Mouse (Mus musculus) MEL (cell line): Measurements from ENCODE around the gene Efcc1. TPM values are rescaled to one million over a fixed set of nuclear protein-coding genes. Genes with fewer than 3 reads are reported as not detected.

Experiments
- DNase-seq: peaks from one replicate; pipeline ENCODE4 v3.0.0; 2011; ENCODE audit warnings: low read depth, low spot score
- H3K27ac ChIP-seq: 2 replicates; pipeline ENCODE4 v1.5.1; 2012; ENCODE audit warnings: low read depth, mild to moderate bottlenecking, control low read depth, low read length, moderate library complexity; ENCODE audit not compliant: control insufficient read depth
- H3K27me3 ChIP-seq, 2 experiments: fragments of 150-350 bp in 1 of 2; sonication (generic) in 1 of 2; 2 replicates each; pipeline ENCODE4 v1.6.1; 2012; ENCODE audit warnings: low read length in 2 of 2, mild to moderate bottlenecking in 2 of 2, improper control_type of control experiment in 1 of 2, moderate library complexity in 1 of 2; ENCODE audit not compliant: insufficient read depth in 2 of 2, control insufficient read depth in 1 of 2
- H3K36me3 ChIP-seq, 2 experiments: 2 replicates each; pipeline ENCODE4 v1.6.1; 2012 to 2014; ENCODE audit warnings: low read length in 2 of 2, improper control_type of control experiment in 1 of 2, inconsistent platforms in 1 of 2, mild to moderate bottlenecking in 1 of 2; ENCODE audit not compliant: insufficient read depth in 2 of 2, control insufficient read depth in 1 of 2
- H3K4me1 ChIP-seq, 2 experiments: fragments of 150-350 bp in 1 of 2; sonication (generic) in 1 of 2; 2 replicates each; pipeline ENCODE4 v1.6.1; 2012; ENCODE audit warnings: low read length in 2 of 2, improper control_type of control experiment in 1 of 2, mild to moderate bottlenecking in 1 of 2; ENCODE audit not compliant: insufficient read depth in 2 of 2, control insufficient read depth in 1 of 2
- H3K4me3 ChIP-seq, 2 experiments: fragments of 150-350 bp in 1 of 2; sonication (generic) in 1 of 2; 2 replicates each; pipeline ENCODE4 v1.5.1; 2012; ENCODE audit warnings: low read depth in 2 of 2, low read length in 2 of 2, mild to moderate bottlenecking in 2 of 2, moderate library complexity in 2 of 2, control low read depth in 1 of 2, improper control_type of control experiment in 1 of 2; ENCODE audit not compliant: control insufficient read depth in 1 of 2, insufficient read depth in 1 of 2
- H3K79me2 ChIP-seq: 2 replicates; pipeline ENCODE4 v1.6.1; 2012; ENCODE audit warnings: mild to moderate bottlenecking, low read length, moderate library complexity; ENCODE audit not compliant: control insufficient read depth, poor library complexity, insufficient read depth
- H3K9ac ChIP-seq: 2 replicates; pipeline ENCODE4 v1.6.1; 2012; ENCODE audit warnings: low read depth, mild to moderate bottlenecking, control low read depth, low read length, moderate library complexity; ENCODE audit not compliant: control insufficient read depth, poor library complexity, severe bottlenecking
- H3K9me3 ChIP-seq: fragments of 150-350 bp; sonication (generic); replicated peaks from 2 replicates; pipeline ENCODE4 v1.6.1; 2012; ENCODE audit warnings: mild to moderate bottlenecking, low read length, improper control_type of control experiment, moderate library complexity; ENCODE audit not compliant: insufficient read depth
- BHLHE40 ChIP-seq: IDR thresholded peaks from 2 replicates; pipeline ENCODE4 v1.6.1; 2012; ENCODE audit warnings: low read depth, mild to moderate bottlenecking, inconsistent platforms, low read length, improper control_type of control experiment, borderline replicate concordance
- CHD2 ChIP-seq: IDR thresholded peaks from 2 replicates; pipeline ENCODE4 v1.6.1; 2011; ENCODE audit warnings: low read length, improper control_type of control experiment
- E2F4 ChIP-seq: IDR thresholded peaks from 2 replicates; pipeline ENCODE4 v1.6.1; 2011; ENCODE audit warnings: low read depth, low read length, improper control_type of control experiment, borderline replicate concordance
- ELF1 ChIP-seq: IDR thresholded peaks from 2 replicates; pipeline ENCODE4 v1.6.1; 2014; ENCODE audit warnings: low read depth, mild to moderate bottlenecking, inconsistent platforms, low read length, improper control_type of control experiment, moderate library complexity
- JUND ChIP-seq: IDR thresholded peaks from 2 replicates; pipeline ENCODE4 v1.6.1; 2011; ENCODE audit warnings: low read depth, mild to moderate bottlenecking, improper control_type of control experiment, low read length
- MAX ChIP-seq: IDR thresholded peaks from 2 replicates; pipeline ENCODE4 v1.6.1; 2011; ENCODE audit warnings: low read length, improper control_type of control experiment
- MAZ ChIP-seq: IDR thresholded peaks from 2 replicates; pipeline ENCODE4 v1.6.1; 2012; ENCODE audit warnings: low read depth, mild to moderate bottlenecking, inconsistent platforms, low read length, improper control_type of control experiment
- MYB ChIP-seq: IDR thresholded peaks from 2 replicates; pipeline ENCODE4 v1.6.1; 2011; ENCODE audit warnings: mild to moderate bottlenecking, low read depth, low read length, improper control_type of control experiment
- NELFE ChIP-seq: IDR thresholded peaks from 2 replicates; pipeline ENCODE4 v1.6.1; 2011; ENCODE audit warnings: low read depth, low read length, improper control_type of control experiment
- POLR2A ChIP-seq, 2 experiments: IDR thresholded peaks; 2 replicates each; pipeline ENCODE4 v1.6.1; 2011 to 2012; ENCODE audit warnings: low read length in 2 of 2, mild to moderate bottlenecking in 2 of 2, control low read depth in 1 of 2, improper control_type of control experiment in 1 of 2, low read depth in 1 of 2, moderate library complexity in 1 of 2; ENCODE audit not compliant: control insufficient read depth in 1 of 2, insufficient read depth in 1 of 2, poor library complexity in 1 of 2
- POLR2AphosphoS2 ChIP-seq: IDR thresholded peaks from 2 replicates; pipeline ENCODE4 v1.6.1; 2011; ENCODE audit warnings: low read length, improper control_type of control experiment
- RAD21 ChIP-seq: IDR thresholded peaks from 2 replicates; pipeline ENCODE4 v1.6.1; 2011; ENCODE audit warnings: mild to moderate bottlenecking, low read depth, low read length, improper control_type of control experiment
- SMC3 ChIP-seq: IDR thresholded peaks from 2 replicates; pipeline ENCODE4 v1.6.1; 2011; ENCODE audit warnings: low read depth, low read length, improper control_type of control experiment
- TAL1 ChIP-seq: IDR thresholded peaks from 2 replicates; pipeline ENCODE4 v1.6.1; 2012; ENCODE audit warnings: mild to moderate bottlenecking, inconsistent platforms, low read length, moderate library complexity, mixed read lengths
- TBP ChIP-seq: IDR thresholded peaks from 2 replicates; pipeline ENCODE4 v1.8.0; 2011; ENCODE audit warnings: low read depth, low read length, improper control_type of control experiment
- TCF12 ChIP-seq: IDR thresholded peaks from 2 replicates; pipeline ENCODE4 v1.6.1; 2014; ENCODE audit warnings: low read depth, mild to moderate bottlenecking, inconsistent platforms, low read length, improper control_type of control experiment, moderate library complexity
- UBTF ChIP-seq: IDR thresholded peaks from 2 replicates; pipeline ENCODE4 v1.6.1; 2012; ENCODE audit warnings: low read depth, mild to moderate bottlenecking, inconsistent platforms, low read length, improper control_type of control experiment, moderate library complexity, borderline replicate concordance; ENCODE audit not compliant: insufficient read depth
- USF1 ChIP-seq: IDR thresholded peaks from 2 replicates; pipeline ENCODE4 v1.6.1; 2014; ENCODE audit warnings: low read depth, mild to moderate bottlenecking, inconsistent platforms, low read length, improper control_type of control experiment, moderate library complexity
- USF2 ChIP-seq, 2 experiments: IDR thresholded peaks; 2 replicates each; pipeline ENCODE4 v1.6.1; 2011 to 2012; ENCODE audit warnings: improper control_type of control experiment in 2 of 2, low read length in 2 of 2, borderline replicate concordance in 1 of 2, inconsistent platforms in 1 of 2, low read depth in 1 of 2, mild to moderate bottlenecking in 1 of 2; ENCODE audit not compliant: insufficient read depth in 1 of 2
- ZC3H11A ChIP-seq: IDR thresholded peaks from 2 replicates; pipeline ENCODE4 v1.6.1; 2012; ENCODE audit warnings: low read depth, mild to moderate bottlenecking, inconsistent platforms, low read length, improper control_type of control experiment
- ZNF384 ChIP-seq: IDR thresholded peaks from 2 replicates; pipeline ENCODE4 v1.6.1; 2012; ENCODE audit warnings: low read depth, mild to moderate bottlenecking, inconsistent platforms, low read length, improper control_type of control experiment
- polyA plus RNA-seq, 2 experiments: library from polyadenylated mRNA; stranded (reverse) in 1 of 2; unstranded in 1 of 2; fragments of >175 nt in 1 of 2; fragments of >200 nt in 1 of 2; gene quantifications; 2 replicates each; pipeline versions ENCODE4 v1.2.1 to v1.2.4; 2012; ENCODE audit warnings: low replicate concordance in 2 of 2, low read depth in 1 of 2; ENCODE audit not compliant: insufficient read length in 2 of 2, insufficient read depth in 1 of 2, missing spikeins in 1 of 2
- total RNA-seq: library from RNA; depleted of rRNA; stranded (reverse); fragments of 300-350 nt; gene quantifications from 2 replicates; pipeline ENCODE4 v1.2.3, GENCODE M21; 2012

Gene Efcc1
- total and polyA plus RNA-seq, 3 experiments = 0.27 to 1.2 TPM; not detected in 1

DNA sequence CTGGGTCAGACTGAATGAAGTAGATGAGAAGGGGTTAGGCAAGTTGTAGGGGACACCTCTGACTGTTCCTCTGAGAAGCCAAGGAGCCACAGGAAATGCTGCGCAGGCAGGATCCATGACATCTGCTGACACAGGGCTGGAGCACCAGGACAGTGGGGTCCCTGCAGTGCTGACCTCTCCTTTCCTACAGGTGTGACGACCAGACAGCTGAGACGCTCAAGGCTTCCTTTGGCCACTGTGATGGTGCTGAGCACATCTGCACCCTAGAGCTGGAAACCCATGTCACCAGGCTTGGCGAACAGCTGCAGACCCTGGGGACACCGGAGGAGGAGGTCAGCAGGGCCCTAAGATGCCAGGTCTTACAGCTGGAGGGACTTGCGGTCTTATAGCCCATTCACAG is 20.9 kb downstream of the Efcc1 start:
- DNase-seq = no peak
- H3K36me3 ChIP-seq = peaks cover 0 to 14% of the 10 kb centered on the region in 2 experiments; a peak in 2 of 4 replicates
- no peak for TF ChIP-seq TCF12
- TF ChIP-seq UBTF = no peak
- no peak for TF ChIP-seq JUND
- no peak for TF ChIP-seq NELFE
- no peak for TF ChIP-seq ELF1
- no peak for TF ChIP-seq MAZ
- no peak for TF ChIP-seq POLR2AphosphoS2
- TF ChIP-seq ZNF384 = no peak
- TF ChIP-seq MAX = no peak
- TF ChIP-seq BHLHE40 = no peak
- no peak for TF ChIP-seq USF2 (IDR thresholded peaks at IDR 0.05; ENCODE audit: borderline replicate concordance in 1 of 2, insufficient read depth in 1 of 2, low read depth in 1 of 2, low read length in 2 of 2)
- no peak for TF ChIP-seq TBP
- TF ChIP-seq CHD2 = no peak
- TF ChIP-seq RAD21 = no peak
- no peak for TF ChIP-seq E2F4
- TF ChIP-seq POLR2A (IDR thresholded peaks at IDR 0.05; ENCODE audit: control insufficient read depth in 1 of 2, insufficient read depth in 1 of 2, low read depth in 1 of 2, low read length in 2 of 2, poor library complexity in 1 of 2) = no peak
- H3K9me3 ChIP-seq = no peaks in the 10 kb centered on the region
- H3K79me2 ChIP-seq = no peaks in the 10 kb centered on the region
- peaks cover 0 to 2% of the 10 kb centered on the region in 2 experiments; a peak in 3 of 4 replicates for H3K27me3 ChIP-seq
- H3K4me1 ChIP-seq = peaks cover under 1 to 24% of the 10 kb centered on the region in 2 experiments; a peak in 3 of 4 replicates
- no peak overlapping the region for H3K27ac ChIP-seq
- H3K4me3 ChIP-seq = no peak overlapping the region
- H3K9ac ChIP-seq = no peak overlapping the region

DNA sequence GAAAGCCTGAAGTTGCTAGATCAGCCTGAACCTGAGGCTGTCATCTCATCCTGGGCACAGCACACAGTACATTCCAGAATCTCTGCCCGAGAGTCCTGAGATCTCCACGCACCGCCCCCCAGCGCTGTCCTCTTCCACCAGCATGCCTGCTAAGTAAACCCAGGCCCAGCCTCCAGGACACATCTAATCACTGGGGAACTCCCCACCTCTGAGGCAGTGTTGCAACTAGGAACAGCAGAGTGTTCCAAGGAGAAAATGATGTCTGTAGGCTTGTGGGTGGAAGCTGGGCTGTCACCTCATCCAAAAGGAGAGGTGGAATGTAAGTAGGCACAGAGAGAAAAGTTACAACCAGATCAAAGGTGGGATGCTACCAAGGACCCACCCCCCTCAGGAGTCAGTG is 24.5 kb downstream of the Efcc1 start:
- H3K9ac ChIP-seq = no peak overlapping the region
- no peak overlapping the region for H3K27ac ChIP-seq
- no peak for TF ChIP-seq USF1
- TF ChIP-seq NELFE = no peak
- TF ChIP-seq POLR2AphosphoS2 = no peak
- TF ChIP-seq ZC3H11A = no peak
- TF ChIP-seq MYB = no peak
- no peak for TF ChIP-seq POLR2A (IDR thresholded peaks at IDR 0.05; ENCODE audit: control insufficient read depth in 1 of 2, insufficient read depth in 1 of 2, low read depth in 1 of 2, low read length in 2 of 2, poor library complexity in 1 of 2)
- TF ChIP-seq TAL1 = no peak
- no peak for TF ChIP-seq SMC3
- H3K4me1 ChIP-seq = no peaks in the 10 kb centered on the region; a peak in 1 of 4 replicates
- H3K79me2 ChIP-seq = no peaks in the 10 kb centered on the region
- DNase-seq = no peak
- no peaks in the 10 kb centered on the region for H3K9me3 ChIP-seq
- no peaks in the 10 kb centered on the region for H3K36me3 ChIP-seq
- no peak overlapping the region for H3K4me3 ChIP-seq
- H3K27me3 ChIP-seq = peaks cover 0 to 2% of the 10 kb centered on the region in 2 experiments; a peak in 3 of 4 replicates
